Mouse (Mus musculus) hindbrain, embryonic 15.5 days (tissue): ENCODE measurements at regions not wholly inside any gene's neighbourhood (a gene's known extent, or its start where the extent isn't known, plus 50 kb on each side); places are given as distances from the start of the nearest gene placed in this dataset.

Source experiments
- ATAC-seq: fragments of 200-750 bp; cut with Nextera tagmentation; 2 replicates; pipeline ENCODE4 v1.8.0; 2017; ENCODE audit warnings: low read depth, moderate number of reproducible peaks, moderate TSS enrichment; ENCODE audit not compliant: low FRiP score
- H3K27ac ChIP-seq: fragments of 300-500 bp; sonication (generic); replicated peaks from 2 replicates; pipeline ENCODE4 v1.5.1; 2015; ENCODE audit warnings: mild to moderate bottlenecking, inconsistent platforms
- H3K27me3 ChIP-seq: fragments of 300-500 bp; sonication (generic); 2 replicates; pipeline ENCODE4 v1.6.1; 2015; ENCODE audit warnings: control low read depth, inconsistent platforms
- H3K36me3 ChIP-seq: fragments of 300-500 bp; sonication (generic); 2 replicates; pipeline ENCODE4 v1.6.1; 2015; ENCODE audit warnings: control low read depth, inconsistent platforms
- H3K4me1 ChIP-seq: fragments of 300-500 bp; sonication (generic); replicated peaks from 2 replicates; pipeline ENCODE4 v1.6.1; 2015; ENCODE audit warnings: control low read depth, inconsistent platforms
- H3K4me2 ChIP-seq: fragments of 300-500 bp; sonication (generic); 2 replicates; pipeline ENCODE4 v1.6.1; 2015; ENCODE audit warnings: moderate library complexity, mild to moderate bottlenecking, inconsistent platforms
- H3K4me3 ChIP-seq: fragments of 300-500 bp; sonication (generic); 2 replicates; pipeline ENCODE4 v1.5.1; 2015; ENCODE audit warnings: mild to moderate bottlenecking, inconsistent platforms
- H3K9ac ChIP-seq: fragments of 300-500 bp; sonication (generic); 2 replicates; pipeline ENCODE4 v1.6.1; 2015; ENCODE audit warnings: inconsistent platforms
- H3K9me3 ChIP-seq: fragments of 300-500 bp; sonication (generic); 2 replicates; pipeline ENCODE4 v1.6.1; 2016; ENCODE audit warnings: control low read depth, inconsistent platforms
- WGBS: fragments of 180-500 bp; shearing (Covaris S2); methylation state at CpG from one replicate; pipeline ENCODE4 v1.1.7; 2015; 5-methylcytosine and 5-hydroxymethylcytosine counted together

GRCm38 (mm10) chr17:67515601-67516147, 116.8 kb downstream of the Lrrc30 start:
- ATAC-seq: peak; percentile 42; the same call in 1 of the 2 replicates
- H3K27me3 ChIP-seq: no peaks in the 10 kb centered on the region
- 59% methylated on average over 7 of the region's 7 CpGs for WGBS
- no peaks in the 10 kb centered on the region for H3K4me1 ChIP-seq
- H3K4me2 ChIP-seq: no peak overlapping the region
- H3K4me3 ChIP-seq: no peak overlapping the region
- no peaks in the 10 kb centered on the region for H3K36me3 ChIP-seq
- peak overlapping the region; percentile 55; the same call in 1 of the 2 replicates for H3K27ac ChIP-seq
- no peaks in the 10 kb centered on the region for H3K9me3 ChIP-seq
- H3K9ac ChIP-seq: no peak overlapping the region

DNA sequence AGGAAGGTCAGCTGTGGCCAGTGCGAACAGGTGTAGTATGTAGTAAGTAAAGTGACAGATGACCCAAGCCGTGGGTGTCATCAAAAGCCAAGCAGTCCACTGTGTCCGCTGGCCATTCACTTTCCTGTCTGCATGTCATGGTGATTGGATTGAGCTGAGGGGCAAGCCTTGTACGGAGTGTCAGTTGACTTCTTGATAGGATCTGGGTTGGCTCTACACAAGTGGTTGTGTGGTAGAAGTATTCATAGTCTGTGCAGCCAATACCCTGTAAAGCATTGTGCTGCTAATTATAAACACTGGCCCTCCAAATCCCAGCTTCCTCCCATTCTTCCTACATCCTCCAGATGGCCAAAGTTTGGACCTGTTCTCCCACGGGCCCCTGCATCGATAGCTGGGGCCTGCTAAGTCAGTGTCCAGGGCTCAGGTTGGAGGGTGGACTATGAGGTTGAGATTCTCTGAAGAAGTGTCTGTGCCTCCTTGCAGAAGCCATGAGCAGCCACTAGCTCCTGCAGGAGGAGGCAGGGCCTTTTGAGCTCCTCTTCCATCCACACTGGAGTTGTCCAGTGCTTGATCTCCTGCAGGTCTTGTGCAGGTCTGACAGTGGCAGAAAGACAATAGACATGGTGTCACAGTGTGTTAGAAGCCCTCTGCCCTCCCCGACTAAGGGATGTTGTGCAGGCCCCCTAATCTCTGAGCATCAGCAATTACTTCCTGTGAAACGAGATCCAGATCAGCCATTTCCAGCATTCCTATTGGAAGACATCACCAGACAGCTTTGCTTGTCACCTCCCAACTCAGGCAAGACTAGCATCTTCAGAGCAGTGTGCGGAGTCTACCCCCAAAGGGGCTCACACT, 117.9 kb downstream of the Lrrc30 start:
- WGBS: 83% methylated on average over 9 of the region's 9 CpGs
- H3K9ac ChIP-seq: no peak overlapping the region

GRCm38 (mm10) chr17:67512699-67513450, 119.6 kb downstream of the Lrrc30 start:
- peak overlapping the region; percentile 53 for H3K27ac ChIP-seq
- WGBS: 75% methylated on average over 6 of the region's 6 CpGs

More for the DNA sequence above, 117.9 kb downstream of the Lrrc30 start:
- Histone ChIP-seq H3K4me2 (no peak overlapping the region), H3K27me3 (no peaks in the 10 kb centered on the region), H3K36me3 (no peaks in the 10 kb centered on the region), H3K4me3 (no peak overlapping the region), H3K4me1 (no peaks in the 10 kb centered on the region), H3K9me3 (no peaks in the 10 kb centered on the region), H3K27ac (peak overlapping the region; percentile 55)
- ATAC-seq: no peak

GRCm38 (mm10) chr17:67512008-67512407, 120.5 kb downstream of the Lrrc30 start:
- H3K4me1 ChIP-seq: no peaks in the 10 kb centered on the region
- WGBS: 72% methylated on average over 6 of the region's 6 CpGs
- ATAC-seq: no peak

More at GRCm38 (mm10) chr17:67512699-67513450, 119.6 kb downstream of the Lrrc30 start:
- Histone ChIP-seq H3K36me3 (no peaks in the 10 kb centered on the region), H3K4me1 (no peaks in the 10 kb centered on the region), H3K27me3 (no peaks in the 10 kb centered on the region), H3K4me2 (no peak overlapping the region), H3K4me3 (no peak overlapping the region), H3K9ac (no peak overlapping the region), H3K9me3 (no peaks in the 10 kb centered on the region)
- no peak for ATAC-seq

DNA sequence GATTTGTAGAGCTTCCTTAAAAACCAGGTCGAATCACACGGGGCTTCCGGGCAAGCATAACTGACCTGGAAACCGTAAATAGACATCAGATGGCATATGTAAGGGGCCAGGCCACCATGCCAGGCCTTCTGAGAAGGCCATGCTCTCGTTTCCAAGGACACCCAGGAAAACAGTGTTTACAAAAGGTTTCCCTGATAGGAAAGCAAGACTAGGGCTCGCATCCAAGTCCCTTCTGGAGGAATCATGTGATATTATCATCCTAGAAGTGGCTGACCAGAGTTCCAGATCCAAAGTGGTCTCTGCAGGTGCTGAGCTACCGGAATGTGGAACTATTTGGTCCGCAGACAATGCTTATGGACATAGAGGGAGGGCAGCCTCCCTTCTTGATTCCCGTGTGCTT, 122.6 kb downstream of the Lrrc30 start:
- WGBS: 84% methylated on average over 9 of the region's 9 CpGs
- no peaks in the 10 kb centered on the region for H3K4me1 ChIP-seq

More at GRCm38 (mm10) chr17:67512008-67512407, 120.5 kb downstream of the Lrrc30 start:
- H3K36me3 ChIP-seq: no peaks in the 10 kb centered on the region
- no peaks in the 10 kb centered on the region for H3K27me3 ChIP-seq
- no peak overlapping the region for H3K4me2 ChIP-seq
- no peak overlapping the region for H3K4me3 ChIP-seq
- H3K9me3 ChIP-seq: no peaks in the 10 kb centered on the region
- H3K27ac ChIP-seq: no peak overlapping the region
- no peak overlapping the region for H3K9ac ChIP-seq

GRCm38 (mm10) chr17:67509091-67509618, 123.4 kb downstream of the Lrrc30 start:
- Histone ChIP-seq H3K4me1 (no peaks in the 10 kb centered on the region), H3K9me3 (no peaks in the 10 kb centered on the region), H3K9ac (no peak overlapping the region), H3K27me3 (no peaks in the 10 kb centered on the region), H3K36me3 (no peaks in the 10 kb centered on the region), H3K4me3 (no peak overlapping the region), H3K27ac (no peak overlapping the region), H3K4me2 (no peak overlapping the region)
- no peak for ATAC-seq
- 94% methylated on average over 6 of the region's 6 CpGs for WGBS

More for the DNA sequence above, 122.6 kb downstream of the Lrrc30 start:
- ATAC-seq: no peak
- no peaks in the 10 kb centered on the region for H3K27me3 ChIP-seq
- no peaks in the 10 kb centered on the region for H3K9me3 ChIP-seq
- H3K27ac ChIP-seq: no peak overlapping the region
- no peak overlapping the region for H3K4me2 ChIP-seq
- no peak overlapping the region for H3K4me3 ChIP-seq
- no peaks in the 10 kb centered on the region for H3K36me3 ChIP-seq
- H3K9ac ChIP-seq: no peak overlapping the region

- no peak overlapping the region for H3K9ac ChIP-seq
- no peak overlapping the region for H3K4me2 ChIP-seq
- no peaks in the 10 kb centered on the region for H3K4me1 ChIP-seq
- H3K9me3 ChIP-seq: no peaks in the 10 kb centered on the region
- no peak overlapping the region for H3K4me3 ChIP-seq
- no peak for ATAC-seq
- WGBS: 52% methylated on average over 2 of the region's 2 CpGs
- H3K27me3 ChIP-seq: no peaks in the 10 kb centered on the region
- H3K36me3 ChIP-seq: no peaks in the 10 kb centered on the region
- no peak overlapping the region for H3K27ac ChIP-seq
These were observed 124.2 kb downstream of the Lrrc30 start for GRCm38 (mm10) chr17:67508353-67508752.

GRCm38 (mm10) chr17:67506466-67506865, 126.1 kb downstream of the Lrrc30 start:
- ATAC-seq: no peak
- H3K27me3 ChIP-seq: no peaks in the 10 kb centered on the region
- no peaks in the 10 kb centered on the region for H3K9me3 ChIP-seq
- H3K4me3 ChIP-seq: no peak overlapping the region
- no peak overlapping the region for H3K9ac ChIP-seq
- H3K27ac ChIP-seq: no peak overlapping the region
- no peak overlapping the region for H3K4me2 ChIP-seq
- WGBS: 46% methylated on average over 2 of the region's 2 CpGs
- no peaks in the 10 kb centered on the region for H3K4me1 ChIP-seq
- H3K36me3 ChIP-seq: no peaks in the 10 kb centered on the region

DNA sequence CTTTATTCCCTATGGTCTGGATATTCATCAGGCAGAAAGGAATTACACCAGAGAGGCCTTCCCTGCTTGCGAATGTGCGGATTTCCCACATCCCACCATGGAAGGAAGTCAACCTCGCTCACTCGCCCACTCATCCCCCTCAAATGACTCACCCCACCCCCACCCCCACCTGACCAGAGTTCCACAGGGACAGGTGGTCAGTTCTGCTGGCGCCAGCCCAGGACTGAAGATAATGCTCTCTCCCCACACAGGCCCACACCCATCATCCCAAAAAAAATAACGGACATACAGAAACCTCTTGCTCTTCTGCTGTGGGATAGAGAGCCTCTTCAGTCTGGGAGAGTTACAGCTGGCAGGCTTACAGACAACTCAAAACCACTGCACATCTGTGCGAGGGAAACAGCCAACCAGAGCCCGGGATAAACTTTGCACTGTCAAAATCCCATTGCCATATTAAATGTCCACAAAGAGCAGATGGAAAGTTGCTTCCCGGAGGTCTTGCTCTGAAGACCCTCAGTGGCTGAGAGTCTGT, 128.0 kb downstream of the Lrrc30 start:
- WGBS: 93% methylated on average over 9 of the region's 9 CpGs
- H3K9me3 ChIP-seq: no peaks in the 10 kb centered on the region
- no peak overlapping the region for H3K4me3 ChIP-seq
- no peak overlapping the region for H3K4me2 ChIP-seq
- no peaks in the 10 kb centered on the region for H3K36me3 ChIP-seq
- H3K27ac ChIP-seq: no peak overlapping the region
- ATAC-seq: no peak
- H3K4me1 ChIP-seq: peaks cover 10% of the 10 kb centered on the region
- no peak overlapping the region for H3K9ac ChIP-seq
- no peaks in the 10 kb centered on the region for H3K27me3 ChIP-seq

DNA sequence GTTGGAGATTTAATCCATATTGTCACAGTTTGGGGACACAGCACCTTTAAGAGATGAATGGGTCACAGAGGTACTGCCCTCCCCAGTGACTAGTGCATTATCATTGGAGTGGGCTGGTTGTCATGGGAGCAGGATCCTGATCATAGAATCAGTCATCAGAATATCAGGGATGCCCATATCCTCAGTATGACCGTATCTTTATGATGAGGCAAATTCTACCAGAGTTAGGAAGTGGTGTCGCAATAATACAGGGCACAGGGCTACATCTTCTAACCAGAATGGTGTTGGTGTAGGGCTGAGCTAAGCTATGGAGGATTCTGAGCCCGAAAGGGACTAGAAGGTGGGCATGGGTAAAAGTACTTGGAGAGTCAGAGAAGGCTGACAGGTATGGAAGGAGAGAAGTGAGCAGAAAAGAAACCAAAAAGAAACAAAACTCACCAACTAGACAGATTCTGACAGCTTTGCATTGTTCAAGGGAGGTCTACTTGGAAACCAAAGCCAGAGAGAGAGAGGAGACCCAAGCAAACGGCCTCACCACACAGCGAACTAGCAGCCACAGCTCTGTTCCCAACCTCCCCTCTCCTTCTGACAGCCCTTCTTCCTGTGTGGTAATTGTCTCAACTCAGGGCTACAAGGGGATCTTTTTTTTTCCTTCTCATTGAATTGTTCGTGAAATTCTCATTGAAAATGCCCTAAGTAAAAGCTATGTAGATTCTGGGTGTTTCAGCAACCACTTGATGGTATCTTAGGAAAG, 129.2 kb downstream of the Lrrc30 start:
- no peaks in the 10 kb centered on the region for H3K9me3 ChIP-seq
- no peak overlapping the region for H3K4me3 ChIP-seq
- 77% methylated on average over 6 of the region's 6 CpGs for WGBS
- H3K4me2 ChIP-seq: no peak overlapping the region
- no peak overlapping the region for H3K27ac ChIP-seq
- no peaks in the 10 kb centered on the region for H3K27me3 ChIP-seq
- H3K9ac ChIP-seq: no peak overlapping the region
- peaks cover 11% of the 10 kb centered on the region for H3K4me1 ChIP-seq
- ATAC-seq: no peak
- no peaks in the 10 kb centered on the region for H3K36me3 ChIP-seq

DNA sequence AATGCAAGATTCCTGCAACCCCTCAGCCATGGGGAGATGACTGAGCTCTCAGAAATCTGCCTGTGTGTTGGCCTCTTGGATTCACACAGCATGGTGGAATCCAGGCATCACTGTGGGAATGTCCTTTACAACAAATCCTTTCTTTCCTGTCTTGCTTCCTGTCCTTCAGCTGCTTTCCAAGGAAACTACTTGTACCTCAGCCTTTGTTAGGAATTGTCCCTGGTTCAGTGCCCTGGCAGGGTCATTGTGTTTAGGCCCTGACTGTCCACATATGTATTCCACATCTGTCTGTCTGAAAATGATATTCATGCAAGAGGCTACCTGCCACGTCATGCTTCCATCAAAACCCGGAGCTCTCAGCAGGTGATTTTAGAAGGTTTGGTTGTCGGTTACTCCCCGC, 129.9 kb downstream of the Lrrc30 start:
- WGBS: 85% methylated on average over 4 of the region's 4 CpGs
- no peaks in the 10 kb centered on the region for H3K36me3 ChIP-seq
- ATAC-seq: no peak

More for the DNA sequence above, 129.9 kb downstream of the Lrrc30 start:
- H3K27me3 ChIP-seq: no peaks in the 10 kb centered on the region
- H3K9ac ChIP-seq: no peak overlapping the region
- peaks cover 11% of the 10 kb centered on the region for H3K4me1 ChIP-seq
- H3K9me3 ChIP-seq: no peaks in the 10 kb centered on the region
- H3K4me3 ChIP-seq: no peak overlapping the region
- H3K4me2 ChIP-seq: no peak overlapping the region
- no peak overlapping the region for H3K27ac ChIP-seq
